Mouse (Mus musculus): Measurements from ENCODE around the gene Stpg2. TPM values are rescaled to one million over a fixed set of nuclear protein-coding genes. Genes with fewer than 3 reads are reported as not detected.

The Stpg2 gene
- total and polyA plus RNA-seq, 2 experiments from 2014 or later, result 0.14 TPM; not detected in 1

- no peak overlapping the region for H3K4me3 ChIP-seq (ENCODE audit: low read length)
- no peaks in the 10 kb centered on the region for H3K4me1 ChIP-seq (ENCODE audit: insufficient read depth, low read length)
- no peak for TF ChIP-seq CTCF (IDR thresholded peaks at IDR 0.05; ENCODE audit: low read depth)
- no peaks in the 10 kb centered on the region for H3K27me3 ChIP-seq (ENCODE audit: insufficient read depth, low read length)
- DNase-seq (ENCODE audit: low spot score) (no peak), ATAC-seq (no peak)
- 77% methylated on average over 4 of the region's 4 CpGs for WGBS
- no peak overlapping the region for H3K9ac ChIP-seq (replicated peaks; ENCODE audit: low read length)
- no peaks in the 10 kb centered on the region for H3K9me3 ChIP-seq (ENCODE audit: low read length)
- no peaks in the 10 kb centered on the region for H3K36me3 ChIP-seq (ENCODE audit: insufficient read depth, low read length)
- H3K4me2 ChIP-seq (ENCODE audit: low read depth, low read length), result no peak overlapping the region
- no peak overlapping the region for H3K27ac ChIP-seq
Measured at GRCm38 (mm10) chr3:139709794-139710193, 504.3 kb downstream of the Stpg2 start.

DNA sequence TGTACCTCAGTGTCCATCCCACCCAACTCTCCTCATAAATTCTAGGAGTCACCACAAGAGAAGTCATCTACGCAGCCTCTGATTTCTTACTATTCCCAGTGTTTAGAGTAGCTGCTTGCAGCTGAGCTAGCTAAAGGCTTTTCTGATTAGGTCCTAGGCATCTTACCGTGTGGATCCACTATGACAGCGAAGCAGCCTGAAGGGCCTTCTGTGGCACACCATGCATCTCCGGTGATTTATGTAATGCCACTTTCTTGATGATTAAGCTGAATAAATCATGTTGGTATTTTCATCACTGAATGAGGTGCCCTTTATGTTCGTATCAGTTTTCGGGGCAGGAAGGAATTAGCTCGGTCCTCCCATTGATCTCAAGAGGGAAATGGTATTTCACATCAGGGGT lies 523.3 kb downstream of the Stpg2 start:
- no peaks in the 10 kb centered on the region for H3K27me3 ChIP-seq (ENCODE audit: insufficient read depth, low read length)
- WGBS, result 85% methylated on average over 7 of the region's 7 CpGs
- H3K27ac ChIP-seq, result no peak overlapping the region
- no peaks in the 10 kb centered on the region for H3K4me1 ChIP-seq (ENCODE audit: insufficient read depth, low read length)
- H3K9ac ChIP-seq (replicated peaks; ENCODE audit: low read length), result no peak overlapping the region
- H3K9me3 ChIP-seq (ENCODE audit: low read length), result no peaks in the 10 kb centered on the region
- no peak overlapping the region for H3K4me3 ChIP-seq (ENCODE audit: low read length)
- DNase-seq (ENCODE audit: low spot score) (no peak), ATAC-seq (no peak)
- TF ChIP-seq CTCF (IDR thresholded peaks at IDR 0.05; ENCODE audit: low read depth), result no peak
- no peak overlapping the region for H3K4me2 ChIP-seq (ENCODE audit: low read depth, low read length)
- no peaks in the 10 kb centered on the region for H3K36me3 ChIP-seq (ENCODE audit: insufficient read depth, low read length)

- no peak overlapping the region for H3K4me2 ChIP-seq (ENCODE audit: low read depth, low read length)
- H3K9ac ChIP-seq (replicated peaks; ENCODE audit: low read length), result no peak overlapping the region
- WGBS, result 76% methylated on average over 5 of the region's 5 CpGs
- DNase-seq (ENCODE audit: low spot score) (no peak), ATAC-seq (no peak)
- no peak overlapping the region for H3K27ac ChIP-seq
- no peaks in the 10 kb centered on the region for H3K36me3 ChIP-seq (ENCODE audit: insufficient read depth, low read length)
- H3K4me1 ChIP-seq (ENCODE audit: insufficient read depth, low read length), result no peaks in the 10 kb centered on the region
- TF ChIP-seq CTCF (IDR thresholded peaks at IDR 0.05; ENCODE audit: low read depth), result no peak
- no peaks in the 10 kb centered on the region for H3K9me3 ChIP-seq (ENCODE audit: low read length)
- no peaks in the 10 kb centered on the region for H3K27me3 ChIP-seq (ENCODE audit: insufficient read depth, low read length)
- H3K4me3 ChIP-seq (ENCODE audit: low read length), result no peak overlapping the region
Measured at GRCm38 (mm10) chr3:139729248-139729647, 523.8 kb downstream of the Stpg2 start.

GRCm38 (mm10) chr3:139733156-139733555 lies 527.7 kb downstream of the Stpg2 start:
- no peak overlapping the region for H3K4me3 ChIP-seq (ENCODE audit: low read length)
- no peaks in the 10 kb centered on the region for H3K9me3 ChIP-seq (ENCODE audit: low read length)
- WGBS, result 80% methylated on average over 2 of the region's 2 CpGs
- no peaks in the 10 kb centered on the region for H3K36me3 ChIP-seq (ENCODE audit: insufficient read depth, low read length)
- TF ChIP-seq CTCF (IDR thresholded peaks at IDR 0.05; ENCODE audit: low read depth), result no peak
- H3K9ac ChIP-seq (replicated peaks; ENCODE audit: low read length), result no peak overlapping the region
- no peaks in the 10 kb centered on the region for H3K27me3 ChIP-seq (ENCODE audit: insufficient read depth, low read length)
- ATAC-seq (no peak), DNase-seq (ENCODE audit: low spot score) (no peak)
- H3K27ac ChIP-seq, result no peak overlapping the region
- no peaks in the 10 kb centered on the region for H3K4me1 ChIP-seq (ENCODE audit: insufficient read depth, low read length)
- no peak overlapping the region for H3K4me2 ChIP-seq (ENCODE audit: low read depth, low read length)

- no peak for TF ChIP-seq CTCF (IDR thresholded peaks at IDR 0.05; ENCODE audit: low read depth)
- Histone ChIP-seq H3K27me3 (ENCODE audit: insufficient read depth, low read length) (no peaks in the 10 kb centered on the region), H3K36me3 (ENCODE audit: insufficient read depth, low read length) (no peaks in the 10 kb centered on the region), H3K4me2 (ENCODE audit: low read depth, low read length) (no peak overlapping the region), H3K9me3 (ENCODE audit: low read length) (no peaks in the 10 kb centered on the region), H3K4me3 (ENCODE audit: low read length) (no peak overlapping the region), H3K9ac (replicated peaks; ENCODE audit: low read length) (no peak overlapping the region), H3K4me1 (ENCODE audit: insufficient read depth, low read length) (no peaks in the 10 kb centered on the region), H3K27ac (no peak overlapping the region)
- DNase-seq (ENCODE audit: low spot score) (no peak), ATAC-seq (no peak)
- 92% methylated on average over 4 of the region's 4 CpGs for whole genome bisulfite sequencing
Measured at GRCm38 (mm10) chr3:139739388-139739787, 533.9 kb downstream of the Stpg2 start.

Other genes with a start within 250 kb of the Stpg2 start
- 107 and 109 TPM in 2 replicates for gene Rap1gds1, start 130.5 kb upstream of the Stpg2 start, total RNA-seq (2014; rRNA removed)
- gene Rap1gds1, start 130.5 kb upstream of the Stpg2 start, polyA plus RNA-seq (2015; fragmentation: Nextera tagmentation; extraction: Ambion mirVana), result 88.5 and 90.6 TPM in 2 replicates